Mouse (Mus musculus): ENCODE results near the gene Rsph3a. TPM values are rescaled to one million over a fixed set of nuclear protein-coding genes. Genes with fewer than 3 reads are reported as not detected.

Rsph3a gene
- total and polyA plus RNA-seq, 3 experiments, result 10.3 to 13.5 (median 11.7) TPM

DNA sequence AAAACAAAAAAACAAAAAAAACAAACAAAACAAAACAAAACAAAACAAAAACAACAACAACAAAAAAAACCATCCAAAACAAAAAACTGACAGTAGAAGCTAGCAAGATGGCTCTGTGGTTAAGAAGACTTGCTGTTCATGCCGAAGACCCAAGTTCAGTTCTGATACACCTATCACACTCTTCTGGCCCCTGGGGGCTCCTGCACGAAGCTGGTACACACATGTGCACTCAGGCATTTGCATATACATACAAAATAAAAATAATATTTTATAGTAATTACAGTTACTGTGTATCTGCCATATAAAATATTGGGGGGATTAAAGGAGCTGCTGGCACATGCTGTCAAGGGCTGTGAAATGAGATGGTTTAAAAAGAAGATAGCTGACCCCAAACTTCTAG is 43.9 kb upstream of the Rsph3a start:
- Histone ChIP-seq H3K36me3 (replicated peaks) (no peaks in the 10 kb centered on the region), H3K4me3 (ENCODE audit: low read depth, low read length) (no peak overlapping the region), H3K27me3 (ENCODE audit: insufficient read depth, low read length) (peaks cover 3% of the 10 kb centered on the region; the same call in 1 of the 2 replicates), H3K9me3 (replicated peaks) (no peaks in the 10 kb centered on the region), H3K4me1 (ENCODE audit: insufficient read depth, low read depth, low read length) (no peaks in the 10 kb centered on the region)
- ATAC-seq (ENCODE audit: extremely low read depth, insufficient number of reproducible peaks, low FRiP score, poor library complexity, severe bottlenecking) (no peak), DNase-seq (ENCODE audit: low spot score) (no peak)
- TF ChIP-seq CTCF (IDR thresholded peaks at IDR 0.05; ENCODE audit: low read depth, low read length) (no peak), GATA1 (IDR thresholded peaks at IDR 0.05; ENCODE audit: borderline replicate concordance, low read length) (no peak), GATA2 (IDR thresholded peaks at IDR 0.05; ENCODE audit: borderline replicate concordance, low read depth, low read length) (no peak), TAL1 (conservative IDR thresholded peaks at IDR 0.05; ENCODE audit: low read depth, low read length) (no peak), POLR2AphosphoS5 (IDR thresholded peaks at IDR 0.05; ENCODE audit: insufficient replicate concordance, low read depth, low read length) (no peak)

DNA sequence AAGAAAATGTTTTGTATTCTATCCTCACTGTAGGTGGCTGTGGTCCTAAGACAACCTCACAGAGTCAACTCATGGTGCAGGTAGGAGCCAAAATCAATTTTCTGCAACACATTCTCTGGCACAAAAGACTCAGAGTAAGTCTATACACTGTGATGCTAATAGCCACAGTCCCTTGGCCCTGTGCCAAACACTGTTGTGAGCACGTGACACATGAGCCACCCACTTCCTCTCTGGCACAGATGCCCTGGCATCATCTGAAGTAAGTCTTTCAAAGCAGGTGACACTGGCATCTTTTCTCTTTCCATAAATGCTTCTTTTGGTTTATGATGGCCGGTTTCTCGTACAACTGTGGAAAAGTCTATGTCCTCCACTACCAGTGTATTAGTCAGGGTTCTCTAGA is 43.1 kb upstream of the Rsph3a start:
- H3K36me3 ChIP-seq (replicated peaks), result no peaks in the 10 kb centered on the region
- 0 out of 2 replicates have a peak, but pooled peaks cover 3% of the 10 kb centered on the region for H3K27me3 ChIP-seq (ENCODE audit: insufficient read depth, low read length)
- DNase-seq (ENCODE audit: low spot score), result no peak
- H3K4me1 ChIP-seq (ENCODE audit: insufficient read depth, low read depth, low read length), result no peaks in the 10 kb centered on the region
- TF ChIP-seq POLR2AphosphoS5 (IDR thresholded peaks at IDR 0.05; ENCODE audit: insufficient replicate concordance, low read depth, low read length) (no peak), GATA1 (IDR thresholded peaks at IDR 0.05; ENCODE audit: borderline replicate concordance, low read length) (no peak), TAL1 (conservative IDR thresholded peaks at IDR 0.05; ENCODE audit: low read depth, low read length) (no peak), CTCF (IDR thresholded peaks at IDR 0.05; ENCODE audit: low read depth, low read length) (no peak), GATA2 (IDR thresholded peaks at IDR 0.05; ENCODE audit: borderline replicate concordance, low read depth, low read length) (no peak)
- no peaks in the 10 kb centered on the region for H3K9me3 ChIP-seq (replicated peaks)
- ATAC-seq (ENCODE audit: extremely low read depth, insufficient number of reproducible peaks, low FRiP score, poor library complexity, severe bottlenecking), result no peak
- H3K4me3 ChIP-seq (ENCODE audit: low read depth, low read length), result no peak overlapping the region

DNA sequence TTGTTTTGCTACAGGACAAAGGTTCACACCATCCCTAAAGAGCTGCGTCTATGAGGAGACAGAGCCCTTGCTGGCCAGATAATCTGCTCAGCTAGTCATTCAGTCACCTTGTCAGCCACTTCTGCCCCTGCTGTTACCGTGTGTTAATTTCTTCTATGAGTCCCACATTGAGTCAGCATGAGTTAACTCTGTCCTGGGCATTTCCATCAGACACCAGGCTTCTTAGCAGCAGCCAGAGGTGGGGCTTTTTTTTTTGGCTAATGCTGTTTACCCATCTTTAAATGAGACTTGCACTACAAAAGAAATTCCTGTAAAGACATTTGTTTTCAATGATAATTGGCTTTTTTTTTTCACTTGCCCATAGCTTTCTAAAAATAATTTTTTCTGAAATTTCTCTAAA is 40.4 kb upstream of the Rsph3a start:
- ATAC-seq (ENCODE audit: extremely low read depth, insufficient number of reproducible peaks, low FRiP score, poor library complexity, severe bottlenecking), result no peak
- Histone ChIP-seq H3K4me1 (ENCODE audit: insufficient read depth, low read depth, low read length) (no peaks in the 10 kb centered on the region), H3K4me3 (ENCODE audit: low read depth, low read length) (no peak overlapping the region), H3K9me3 (replicated peaks) (no peaks in the 10 kb centered on the region; the same call in 1 of the 2 replicates), H3K27me3 (ENCODE audit: insufficient read depth, low read length) (no peaks in the 10 kb centered on the region), H3K36me3 (replicated peaks) (no peaks in the 10 kb centered on the region)
- DNase-seq (ENCODE audit: low spot score), result no peak
- TF ChIP-seq TAL1 (conservative IDR thresholded peaks at IDR 0.05; ENCODE audit: low read depth, low read length) (no peak), GATA2 (IDR thresholded peaks at IDR 0.05; ENCODE audit: borderline replicate concordance, low read depth, low read length) (no peak), CTCF (IDR thresholded peaks at IDR 0.05; ENCODE audit: low read depth, low read length) (no peak), POLR2AphosphoS5 (IDR thresholded peaks at IDR 0.05; ENCODE audit: insufficient replicate concordance, low read depth, low read length) (no peak), GATA1 (IDR thresholded peaks at IDR 0.05; ENCODE audit: borderline replicate concordance, low read length) (no peak)

- no peaks in the 10 kb centered on the region for H3K27me3 ChIP-seq (ENCODE audit: insufficient read depth, low read length)
- no peak overlapping the region for H3K4me3 ChIP-seq (ENCODE audit: low read depth, low read length)
- DNase-seq (ENCODE audit: low spot score) (no peak), ATAC-seq (ENCODE audit: extremely low read depth, insufficient number of reproducible peaks, low FRiP score, poor library complexity, severe bottlenecking) (no peak)
- no peaks in the 10 kb centered on the region for H3K36me3 ChIP-seq (replicated peaks)
- TF ChIP-seq TAL1 (conservative IDR thresholded peaks at IDR 0.05; ENCODE audit: low read depth, low read length), result no peak
- no peak for TF ChIP-seq GATA1 (IDR thresholded peaks at IDR 0.05; ENCODE audit: borderline replicate concordance, low read length)
- TF ChIP-seq GATA2 (IDR thresholded peaks at IDR 0.05; ENCODE audit: borderline replicate concordance, low read depth, low read length), result no peak
- TF ChIP-seq POLR2AphosphoS5 (IDR thresholded peaks at IDR 0.05; ENCODE audit: insufficient replicate concordance, low read depth, low read length), result no peak
- no peak for TF ChIP-seq CTCF (IDR thresholded peaks at IDR 0.05; ENCODE audit: low read depth, low read length)
- no peaks in the 10 kb centered on the region; the same call in 1 of the 2 replicates for H3K9me3 ChIP-seq (replicated peaks)
- no peaks in the 10 kb centered on the region for H3K4me1 ChIP-seq (ENCODE audit: insufficient read depth, low read depth, low read length)
Measured at GRCm38 (mm10) chr17:7905936-7906685, 39.3 kb upstream of the Rsph3a start.

- no peaks in the 10 kb centered on the region for H3K4me1 ChIP-seq (ENCODE audit: insufficient read depth, low read depth, low read length)
- TF ChIP-seq GATA2 (IDR thresholded peaks at IDR 0.05; ENCODE audit: borderline replicate concordance, low read depth, low read length), result no peak
- no peak for TF ChIP-seq POLR2AphosphoS5 (IDR thresholded peaks at IDR 0.05; ENCODE audit: insufficient replicate concordance, low read depth, low read length)
- TF ChIP-seq TAL1 (conservative IDR thresholded peaks at IDR 0.05; ENCODE audit: low read depth, low read length), result no peak
- TF ChIP-seq GATA1 (IDR thresholded peaks at IDR 0.05; ENCODE audit: borderline replicate concordance, low read length), result no peak
- no peak for TF ChIP-seq CTCF (IDR thresholded peaks at IDR 0.05; ENCODE audit: low read depth, low read length)
- H3K27me3 ChIP-seq (ENCODE audit: insufficient read depth, low read length), result 0 out of 2 replicates have a peak, but pooled peaks cover 4% of the 10 kb centered on the region
- no peaks in the 10 kb centered on the region for H3K9me3 ChIP-seq (replicated peaks)
- ATAC-seq (ENCODE audit: extremely low read depth, insufficient number of reproducible peaks, low FRiP score, poor library complexity, severe bottlenecking) (no peak), DNase-seq (ENCODE audit: low spot score) (no peak)
- no peak overlapping the region for H3K4me3 ChIP-seq (ENCODE audit: low read depth, low read length)
- H3K36me3 ChIP-seq (replicated peaks), result no peaks in the 10 kb centered on the region
Measured at GRCm38 (mm10) chr17:7914596-7915227, 30.7 kb upstream of the Rsph3a start.

DNA sequence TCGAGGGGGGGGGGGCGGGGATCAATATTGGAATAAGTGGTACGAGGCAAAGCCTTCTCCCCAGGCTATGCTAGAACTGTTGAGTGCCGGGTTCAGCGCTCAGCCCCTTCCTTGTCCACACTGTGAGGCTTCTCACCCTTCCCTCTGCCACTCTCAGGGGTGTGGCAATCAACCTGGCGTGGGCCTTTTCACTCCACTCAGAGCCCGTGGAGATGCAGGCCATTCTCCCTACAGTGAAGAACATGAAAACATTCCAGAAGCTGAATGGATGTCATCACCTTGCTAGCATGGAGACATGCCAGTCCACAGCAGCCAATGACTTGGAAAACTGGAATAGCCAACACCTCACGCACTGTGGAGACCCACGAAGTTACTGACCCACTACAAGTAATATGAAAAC is 29.6 kb upstream of the Rsph3a start:
- Histone ChIP-seq H3K4me1 (ENCODE audit: insufficient read depth, low read depth, low read length) (no peaks in the 10 kb centered on the region), H3K36me3 (replicated peaks) (no peaks in the 10 kb centered on the region), H3K27me3 (ENCODE audit: insufficient read depth, low read length) (0 out of 2 replicates have a peak, but pooled peaks cover 4% of the 10 kb centered on the region), H3K4me3 (ENCODE audit: low read depth, low read length) (no peak overlapping the region), H3K9me3 (replicated peaks) (no peaks in the 10 kb centered on the region)
- DNase-seq (ENCODE audit: low spot score) (no peak), ATAC-seq (ENCODE audit: extremely low read depth, insufficient number of reproducible peaks, low FRiP score, poor library complexity, severe bottlenecking) (no peak)
- TF ChIP-seq CTCF (IDR thresholded peaks at IDR 0.05; ENCODE audit: low read depth, low read length) (no peak), POLR2AphosphoS5 (IDR thresholded peaks at IDR 0.05; ENCODE audit: insufficient replicate concordance, low read depth, low read length) (no peak), GATA1 (IDR thresholded peaks at IDR 0.05; ENCODE audit: borderline replicate concordance, low read length) (no peak), GATA2 (IDR thresholded peaks at IDR 0.05; ENCODE audit: borderline replicate concordance, low read depth, low read length) (no peak), TAL1 (conservative IDR thresholded peaks at IDR 0.05; ENCODE audit: low read depth, low read length) (no peak)
